In genomic region chr2:18686386-18686785, GRCm38 (mm10) we compare ENCODE assay signal across 29 mouse cellular contexts. TPM values are rescaled to one million over a fixed set of nuclear protein-coding genes. Genes with fewer than 3 reads are reported as not detected.
"Had no signal": no experiment of that assay in that cellular context is flagged by ENCODE, and none has a peak within 500 bp of the region (broad histone marks: within the 10 kb centered on the region; RNA-seq: fewer than 3 reads in every experiment).

No protein-coding gene starts in this region.

- H3K27ac ChIP-seq: gastrocnemius, adult 2 months; heart, embryonic 10.5 days; hindbrain, embryonic 12.5 days; hindbrain, embryonic 14.5 days; kidney, embryonic 15.5 days; kidney, postnatal 0 days; limb, embryonic 13.5 days; limb, embryonic 15.5 days; liver, embryonic 12.5 days; liver, embryonic 14.5 days had no signal

- H3K9me3 ChIP-seq: heart, embryonic 10.5 days; heart, embryonic 12.5 days; hindbrain, embryonic 12.5 days; kidney, embryonic 15.5 days; limb, embryonic 13.5 days; limb, embryonic 15.5 days; liver, embryonic 12.5 days had no signal

- H3K4me3 ChIP-seq: gastrocnemius, adult 2 months; heart, embryonic 10.5 days; heart, embryonic 12.5 days; hindbrain, embryonic 12.5 days; kidney, embryonic 15.5 days; limb, embryonic 13.5 days; limb, embryonic 15.5 days; liver, embryonic 12.5 days had no signal

- H3K9ac ChIP-seq: heart, embryonic 12.5 days; hindbrain, embryonic 12.5 days; hindbrain, embryonic 14.5 days; kidney, embryonic 15.5 days; limb, embryonic 13.5 days; limb, embryonic 15.5 days; liver, embryonic 12.5 days; liver, embryonic 14.5 days had no signal

- H3K4me2 ChIP-seq: heart, embryonic 12.5 days; hindbrain, embryonic 12.5 days; hindbrain, embryonic 14.5 days; kidney, embryonic 15.5 days; limb, embryonic 13.5 days; limb, embryonic 15.5 days; liver, embryonic 12.5 days had no signal

- DNase-seq: gastrocnemius, adult 2 months; gastrocnemius, postnatal 10 days; gastrocnemius, postnatal 25 days; heart, adult 18-20 months; heart, postnatal 10 days; heart, postnatal 4 days; kidney, adult 11 months; kidney, adult 2 months; kidney, adult 9 months; kidney, postnatal 14 days; kidney, postnatal 36 days; layer of hippocampus, adult 9-11 months; layer of hippocampus, postnatal 36 days; left cerebral cortex, postnatal 4 days had no signal

- ATAC-seq: hindbrain, embryonic 16.5 days; intestine, embryonic 16.5 days; liver, embryonic 12.5 days had no signal

RNA-seq across cellular contexts. Expression of gene Spag6, which starts 7.4 kb away (rescaled TPM):
- polyA plus RNA-seq: heart, embryonic 10.5 days; intestine, embryonic 14.5 days; kidney, embryonic 15.5 days; limb, embryonic 11.5 days; limb, embryonic 13.5 days; liver, adult 2 months; liver, embryonic 12.5 days; liver, embryonic 14.5 days had no signal
